Mouse (Mus musculus) ovary, postnatal 36 days (tissue): ENCODE measurements around the gene Orai1.

ENCODE experiments used
- DNase-seq: peaks from one replicate; pipeline ENCODE4 v3.0.0; 2022; ENCODE audit warnings: low spot score, mixed read lengths

Gene Orai1

GRCm38 (mm10) chr5:122994910-122995309, 20.0 kb upstream of the Orai1 start:
- no peak for DNase-seq

- DNase-seq, result no peak
These were observed 17.4 kb upstream of the Orai1 start for GRCm38 (mm10) chr5:122997205-122998204.

GRCm38 (mm10) chr5:123000901-123001300, 14.0 kb upstream of the Orai1 start:
- DNase-seq, result no peak

- DNase-seq, result no peak
These were observed 8.9 kb upstream of the Orai1 start for GRCm38 (mm10) chr5:123005716-123006592.

GRCm38 (mm10) chr5:123008877-123009493, 5.9 kb upstream of the Orai1 start:
- no peak for DNase-seq

GRCm38 (mm10) chr5:123009873-123010272, 5.0 kb upstream of the Orai1 start:
- no peak for DNase-seq

GRCm38 (mm10) chr5:123010806-123011205, 4.1 kb upstream of the Orai1 start:
- DNase-seq, result no peak

- DNase-seq, result no peak
These were observed 3.2 kb upstream of the Orai1 start for GRCm38 (mm10) chr5:123011705-123012104.

- peak; percentile 39 for DNase-seq
These were observed 1.1 kb upstream of the Orai1 start for GRCm38 (mm10) chr5:123013599-123014315.

- no peak for DNase-seq
These were observed 1.0 kb downstream of the Orai1 start for GRCm38 (mm10) chr5:123015915-123016314.

GRCm38 (mm10) chr5:123017504-123017903, 2.6 kb downstream of the Orai1 start:
- DNase-seq, result no peak

- no peak for DNase-seq
These were observed 4.6 kb downstream of the Orai1 start for GRCm38 (mm10) chr5:123019336-123020016.

GRCm38 (mm10) chr5:123020426-123020825, 5.6 kb downstream of the Orai1 start:
- DNase-seq, result no peak

- DNase-seq, result no peak
These were observed 6.6 kb downstream of the Orai1 start for GRCm38 (mm10) chr5:123021438-123021837.

- DNase-seq, result no peak
These were observed 8.2 kb downstream of the Orai1 start for GRCm38 (mm10) chr5:123023049-123023448.

GRCm38 (mm10) chr5:123024312-123024711, 9.4 kb downstream of the Orai1 start:
- no peak for DNase-seq

- DNase-seq, result no peak
These were observed 10.2 kb downstream of the Orai1 start for GRCm38 (mm10) chr5:123024965-123025573.

GRCm38 (mm10) chr5:123026414-123026813, 11.5 kb downstream of the Orai1 start:
- DNase-seq, result no peak

GRCm38 (mm10) chr5:123027436-123027835, 12.6 kb downstream of the Orai1 start:
- no peak for DNase-seq

- DNase-seq, result no peak
These were observed 14.9 kb downstream of the Orai1 start for GRCm38 (mm10) chr5:123029729-123030128.
